Mouse (Mus musculus) mesoderm, embryonic 11.5 days (tissue): ENCODE measurements at regions not wholly inside any gene's neighbourhood (a gene's known extent, or its start where the extent isn't known, plus 50 kb on each side); places are given as distances from the start of the nearest gene placed in this dataset.

ENCODE experiments used
- DNase-seq: peaks from one replicate; pipeline ENCODE4 v3.0.0-alpha.2; 2012; ENCODE audit warnings: low read depth, low spot score

- DNase-seq = peak; percentile 65
These were observed 151.2 kb downstream of the Chst1 start for GRCm38 (mm10) chr2:92750672-92751071.

- no peak for DNase-seq
These were observed 151.7 kb downstream of the Chst1 start for GRCm38 (mm10) chr2:92751256-92751655.

- no peak for DNase-seq
These were observed 152.6 kb downstream of the Chst1 start for GRCm38 (mm10) chr2:92752156-92752555.

- DNase-seq = no peak
These were observed 153.3 kb downstream of the Chst1 start for GRCm38 (mm10) chr2:92752794-92753193.

GRCm38 (mm10) chr2:92754505-92755280, 155.2 kb downstream of the Chst1 start:
- DNase-seq = no peak

- DNase-seq = no peak
These were observed 157.0 kb downstream of the Chst1 start for GRCm38 (mm10) chr2:92756491-92756890.

- DNase-seq = no peak
These were observed 156.1 kb upstream of the Syt13 start for GRCm38 (mm10) chr2:92758775-92759174.

GRCm38 (mm10) chr2:92763881-92764635, 150.8 kb upstream of the Syt13 start:
- no peak for DNase-seq

GRCm38 (mm10) chr2:92767476-92768005, 147.4 kb upstream of the Syt13 start:
- DNase-seq = no peak

GRCm38 (mm10) chr2:92768088-92768487, 146.8 kb upstream of the Syt13 start:
- no peak for DNase-seq

- no peak for DNase-seq
These were observed 145.8 kb upstream of the Syt13 start for GRCm38 (mm10) chr2:92769061-92769460.

- DNase-seq = no peak
These were observed 144.8 kb upstream of the Syt13 start for GRCm38 (mm10) chr2:92770098-92770497.

- no peak for DNase-seq
These were observed 142.3 kb upstream of the Syt13 start for GRCm38 (mm10) chr2:92772623-92773022.

- no peak for DNase-seq
These were observed 138.4 kb upstream of the Syt13 start for GRCm38 (mm10) chr2:92776497-92776896.

GRCm38 (mm10) chr2:92779101-92779500, 135.8 kb upstream of the Syt13 start:
- no peak for DNase-seq

- no peak for DNase-seq
These were observed 134.9 kb upstream of the Syt13 start for GRCm38 (mm10) chr2:92780021-92780420.

GRCm38 (mm10) chr2:92781451-92781850, 133.4 kb upstream of the Syt13 start:
- DNase-seq = no peak

GRCm38 (mm10) chr2:92782621-92783020, 132.3 kb upstream of the Syt13 start:
- DNase-seq = no peak

- no peak for DNase-seq
These were observed 130.0 kb upstream of the Syt13 start for GRCm38 (mm10) chr2:92784916-92785315.

GRCm38 (mm10) chr2:92787925-92788410, 126.9 kb upstream of the Syt13 start:
- DNase-seq = no peak

- no peak for DNase-seq
These were observed 126.0 kb upstream of the Syt13 start for GRCm38 (mm10) chr2:92788875-92789274.

GRCm38 (mm10) chr2:92790374-92790773, 124.5 kb upstream of the Syt13 start:
- no peak for DNase-seq

GRCm38 (mm10) chr2:92799770-92800169, 115.1 kb upstream of the Syt13 start:
- no peak for DNase-seq
